Mouse (Mus musculus) intestine, embryonic 16.5 days (tissue): ENCODE measurements around the gene Cad. TPM values are rescaled to one million over a fixed set of nuclear protein-coding genes. Genes with fewer than 3 reads are reported as not detected.

Experiments used
- ATAC-seq: fragments of 200-750 bp; cut with Nextera tagmentation; 2 replicates; pipeline ENCODE4 v1.8.0; 2017; ENCODE audit warnings: moderate TSS enrichment, moderate library complexity
- H3K27ac ChIP-seq: fragments of 300-500 bp; sonication (generic); 2 replicates; pipeline ENCODE4 v1.5.1; 2014; ENCODE audit warnings: mild to moderate bottlenecking, low read length
- H3K27me3 ChIP-seq: fragments of 300-500 bp; sonication (generic); replicated peaks from 2 replicates; pipeline ENCODE4 v1.6.1; 2014; ENCODE audit warnings: low read length, control low read depth, mixed read lengths; ENCODE audit not compliant: control insufficient read depth, insufficient read depth
- H3K36me3 ChIP-seq: fragments of 300-500 bp; sonication (generic); 2 replicates; pipeline ENCODE4 v1.6.1; 2014; ENCODE audit warnings: low read length, control low read depth; ENCODE audit not compliant: control insufficient read depth, insufficient read depth
- H3K4me1 ChIP-seq: fragments of 300-500 bp; sonication (generic); 2 replicates; pipeline ENCODE4 v1.6.1; 2014; ENCODE audit warnings: low read length, control low read depth, mixed read lengths; ENCODE audit not compliant: control insufficient read depth, insufficient read depth
- H3K4me2 ChIP-seq: fragments of 300-500 bp; sonication (generic); 2 replicates; pipeline ENCODE4 v1.6.1; 2014; ENCODE audit warnings: low read depth, low read length, control low read depth
- H3K4me3 ChIP-seq: fragments of 300-500 bp; sonication (generic); 2 replicates; pipeline ENCODE4 v1.5.1; 2014; ENCODE audit warnings: mild to moderate bottlenecking, low read length
- H3K9ac ChIP-seq: fragments of 300-500 bp; sonication (generic); 2 replicates; pipeline ENCODE4 v1.6.1; 2014; ENCODE audit warnings: low read depth, low read length
- H3K9me3 ChIP-seq: fragments of 300-500 bp; sonication (generic); 2 replicates; pipeline ENCODE4 v1.6.1; 2016; ENCODE audit warnings: low read length, control low read depth; ENCODE audit not compliant: control insufficient read depth
- WGBS: fragments of 180-500 bp; shearing (Covaris S2); extraction: QIAGEN DNeasy Blood & Tissue Kit; methylation state at CpG from one replicate; pipeline ENCODE4 v1.1.7; 2014; 5-methylcytosine and 5-hydroxymethylcytosine counted together
- polyA plus RNA-seq: library from polyadenylated mRNA; unstranded; fragments of >200 nt; fragmentation: Nextera tagmentation; extraction: Ambion mirVana; gene quantifications from 2 replicates; pipeline ENCODE4 v1.2.1, GENCODE M21; 2015

The Cad gene
- polyA plus RNA-seq, 1 experiment from 2014 or later, result 16.8 TPM

DNA sequence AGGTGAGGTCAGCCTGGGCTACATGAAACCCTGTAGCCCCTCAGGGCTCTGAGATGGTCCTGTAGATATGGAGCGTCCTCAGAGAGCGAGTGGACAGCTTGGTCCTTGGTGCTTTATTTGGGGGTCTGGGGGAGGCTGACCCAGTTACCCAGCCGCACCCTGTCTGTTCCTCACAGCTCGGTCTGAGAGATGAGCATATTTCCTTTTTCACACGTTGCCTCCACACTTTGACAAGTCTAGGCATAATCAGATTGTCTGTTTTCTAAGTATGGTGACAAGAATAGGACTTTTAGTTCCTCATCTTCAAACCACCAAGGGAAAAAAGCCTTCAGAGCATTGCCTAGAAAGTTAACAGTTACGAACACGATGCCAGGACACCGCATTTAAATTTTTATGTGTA is 66.5 kb downstream of the Cad start:
- H3K4me2 ChIP-seq, result no peak overlapping the region
- H3K36me3 ChIP-seq, result no peaks in the 10 kb centered on the region
- H3K9ac ChIP-seq, result no peak overlapping the region
- no peak overlapping the region for H3K27ac ChIP-seq
- no peak for ATAC-seq
- WGBS, result 81% methylated on average over 8 of the region's 8 CpGs
- H3K4me1 ChIP-seq, result no peaks in the 10 kb centered on the region
- 0 out of 2 replicates have a peak, but pooled peaks cover 3% of the 10 kb centered on the region for H3K27me3 ChIP-seq
- no peaks in the 10 kb centered on the region for H3K9me3 ChIP-seq
- no peak overlapping the region for H3K4me3 ChIP-seq

DNA sequence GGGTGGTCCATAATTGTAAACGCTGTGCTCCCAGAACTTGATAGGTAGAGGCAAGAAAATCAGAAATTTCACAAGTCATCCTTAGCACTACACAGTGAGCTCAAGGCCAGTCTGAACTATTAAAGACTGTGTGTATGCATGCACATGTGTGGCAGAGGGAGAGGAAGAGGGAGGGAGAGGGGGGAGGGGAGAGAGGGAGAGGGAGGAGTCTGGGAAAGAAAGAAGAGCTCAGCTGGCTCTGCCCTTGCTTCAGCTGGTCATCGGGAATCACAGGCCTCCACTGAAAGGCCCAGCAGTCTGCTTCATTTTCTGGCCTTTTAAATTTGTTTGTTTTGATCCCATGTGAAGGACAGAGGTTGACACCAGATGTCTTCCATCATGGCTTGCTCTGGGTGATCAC is 68.9 kb downstream of the Cad start:
- Histone ChIP-seq H3K9ac (no peak overlapping the region), H3K27me3 (no peaks in the 10 kb centered on the region), H3K36me3 (no peaks in the 10 kb centered on the region), H3K9me3 (no peaks in the 10 kb centered on the region), H3K4me1 (no peaks in the 10 kb centered on the region), H3K4me2 (no peak overlapping the region), H3K27ac (no peak overlapping the region), H3K4me3 (no peak overlapping the region)
- no peak for ATAC-seq
- WGBS, result 47% methylated on average over 2 of the region's 2 CpGs

DNA sequence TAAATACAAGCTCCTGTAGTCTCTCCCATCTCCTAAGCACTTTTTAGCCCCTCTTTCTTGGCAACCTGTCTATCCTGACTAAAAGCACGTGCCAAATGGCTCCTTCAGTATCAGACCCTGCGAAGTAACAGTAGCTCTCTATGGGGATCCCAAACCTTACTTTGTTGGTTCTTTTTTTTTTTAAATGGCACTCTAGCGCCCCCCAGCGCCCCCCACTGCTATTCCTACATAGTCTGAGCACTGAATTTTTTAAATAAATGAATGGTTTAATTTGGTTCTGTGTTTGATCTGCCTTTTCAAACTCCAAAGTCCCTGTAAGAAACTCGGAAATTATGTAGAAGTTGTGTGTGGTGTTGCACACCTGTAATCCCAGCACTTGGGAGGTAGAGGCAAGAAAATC is 71.5 kb downstream of the Cad start:
- Histone ChIP-seq H3K9ac (no peak overlapping the region), H3K27ac (no peak overlapping the region), H3K9me3 (no peaks in the 10 kb centered on the region), H3K4me1 (no peaks in the 10 kb centered on the region), H3K27me3 (no peaks in the 10 kb centered on the region), H3K4me2 (no peak overlapping the region), H3K4me3 (no peak overlapping the region), H3K36me3 (no peaks in the 10 kb centered on the region)
- 41% methylated on average over 5 of the region's 5 CpGs for WGBS
- no peak for ATAC-seq

Other genes starting within 250 kb of the Cad start
- 14.0 and 15.4 TPM in 2 replicates for gene Mapre3, start 240.1 kb upstream of the Cad start, polyA plus RNA-seq
- 76.5 and 81.0 TPM in 2 replicates for gene Tmem214, start 186.8 kb upstream of the Cad start, polyA plus RNA-seq
- 13.9 and 16.3 TPM in 2 replicates for gene Agbl5, start 166.1 kb upstream of the Cad start, polyA plus RNA-seq
- gene Ost4, start 147.0 kb upstream of the Cad start, polyA plus RNA-seq, result 459 and 477 TPM in 2 replicates
- 173 and 177 TPM in 2 replicates for gene Emilin1, start 141.4 kb upstream of the Cad start, polyA plus RNA-seq
- gene Khk, start 133.3 kb upstream of the Cad start, polyA plus RNA-seq, result 26.9 and 32.5 TPM in 2 replicates
- 67.0 and 88.7 TPM in 2 replicates for gene Cgref1, start 109.2 kb upstream of the Cad start, polyA plus RNA-seq
- 222 and 227 TPM in 2 replicates for gene Preb, start 94.4 kb upstream of the Cad start, polyA plus RNA-seq
- 3.3 and 4.2 TPM in 2 replicates for gene Tcf23, start 86.1 kb upstream of the Cad start, polyA plus RNA-seq
- 180 and 190 TPM in 2 replicates for gene Atraid, start 6.5 kb upstream of the Cad start, polyA plus RNA-seq
- 18.8 TPM in 2 replicates for gene Slc5a6, start 5.9 kb upstream of the Cad start, polyA plus RNA-seq
- not detected in 2 replicates for gene Dnajc5g, start 51.5 kb downstream of the Cad start, polyA plus RNA-seq
- gene Slc30a3, start 53.5 kb downstream of the Cad start, polyA plus RNA-seq, result 0.12 and 0.15 TPM in 2 replicates
- not detected in 2 replicates for gene Trim54, start 61.9 kb downstream of the Cad start, polyA plus RNA-seq
- not detected in 2 replicates for gene Ucn, start 84.0 kb downstream of the Cad start, polyA plus RNA-seq
- 80.3 and 84.4 TPM in 2 replicates for gene Mpv17, start 99.5 kb downstream of the Cad start, polyA plus RNA-seq
- gene Gm29609, start 125.1 kb downstream of the Cad start, polyA plus RNA-seq, result 1.1 TPM in 2 replicates
- gene Gtf3c2, start 125.4 kb downstream of the Cad start, polyA plus RNA-seq, result 56.4 and 60.3 TPM in 2 replicates
- gene Snx17, start 138.4 kb downstream of the Cad start, polyA plus RNA-seq, result 143 and 149 TPM in 2 replicates
- 67.1 and 67.6 TPM in 2 replicates for gene Eif2b4, start 138.7 kb downstream of the Cad start, polyA plus RNA-seq
- 5.5 and 6.0 TPM in 2 replicates for gene Zfp513, start 147.5 kb downstream of the Cad start, polyA plus RNA-seq
- gene Ppm1g, start 165.9 kb downstream of the Cad start, polyA plus RNA-seq, result 110 and 122 TPM in 2 replicates
- 132 and 140 TPM in 2 replicates for gene Nrbp1, start 186.1 kb downstream of the Cad start, polyA plus RNA-seq
- gene Gm9970, start 186.5 kb downstream of the Cad start, polyA plus RNA-seq, result 0.27 TPM in 1 of 2 replicates, not detected in the other
- gene Krtcap3, start 196.9 kb downstream of the Cad start, polyA plus RNA-seq, result 70.1 and 71.1 TPM in 2 replicates
- gene Ift172, start 236.3 kb downstream of the Cad start, polyA plus RNA-seq, result 19.5 and 21.5 TPM in 2 replicates
- gene Fndc4, start 241.3 kb downstream of the Cad start, polyA plus RNA-seq, result 18.3 and 19.3 TPM in 2 replicates
- gene Gckr, start 242.7 kb downstream of the Cad start, polyA plus RNA-seq, result 0.80 and 1.2 TPM in 2 replicates